Comparison of ENCODE assay signal across 9 mouse cellular contexts in the genomic region with DNA sequence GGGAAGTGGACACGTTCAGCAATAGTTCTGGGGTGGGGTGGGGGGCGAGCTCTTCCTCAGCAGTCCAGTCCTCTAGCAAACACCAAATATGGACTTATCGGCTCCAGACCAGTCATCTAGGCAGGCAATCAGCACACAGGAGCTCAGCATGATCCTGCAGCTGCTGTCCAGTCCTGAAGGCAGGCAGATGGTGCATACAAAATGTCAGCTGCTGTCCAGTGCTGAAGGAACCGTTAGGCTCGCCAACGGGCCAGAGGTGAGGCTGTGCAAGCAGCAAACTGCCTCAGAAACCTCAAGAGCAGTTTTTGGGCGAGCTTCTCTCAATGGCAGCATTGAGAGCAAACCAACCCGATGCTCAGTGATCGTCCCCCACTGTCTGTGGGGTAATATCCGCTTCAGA.
A peak's percentile ranks its signal among the peaks of the same experiment; 100 is the strongest.
DNase-seq lines count a peak whose midpoint lies in the region; ATAC-seq lines count a peak whose summit lies in the region.
"Had no signal": no experiment of that assay in that cellular context is flagged by ENCODE, and none has a peak within 500 bp of the region (broad histone marks: within the 10 kb centered on the region; RNA-seq: fewer than 3 reads in every experiment).

No protein-coding gene starts in this region.

- no peaks in the 10 kb centered on the region for H3K4me1 ChIP-seq in hindbrain, embryonic 11.5 days (replicated peaks; ENCODE audit: control insufficient read depth, insufficient read depth, low read length)
- H3K4me1 ChIP-seq in hindbrain, embryonic 12.5 days, result no peaks in the 10 kb centered on the region
- H3K4me1 ChIP-seq in kidney, embryonic 15.5 days, result no peaks in the 10 kb centered on the region
- H3K4me1 ChIP-seq in neural tube, embryonic 11.5 days (ENCODE audit: control insufficient read depth, insufficient read depth, low read length), result no peaks in the 10 kb centered on the region
- H3K4me1 ChIP-seq: liver, embryonic 15.5 days had no signal

- H3K4me2 ChIP-seq in hindbrain, embryonic 11.5 days (replicated peaks; ENCODE audit: low read depth, low read length), result no peak overlapping the region
- H3K4me2 ChIP-seq in hindbrain, embryonic 12.5 days (replicated peaks), result no peak overlapping the region
- H3K4me2 ChIP-seq in kidney, embryonic 15.5 days, result no peak overlapping the region
- H3K4me2 ChIP-seq in neural tube, embryonic 11.5 days (ENCODE audit: low read depth), result no peak overlapping the region
- H3K4me2 ChIP-seq: liver, embryonic 15.5 days had no signal

- no peak for ATAC-seq in hindbrain, embryonic 11.5 days (ENCODE audit: low FRiP score)
- no peak for ATAC-seq in hindbrain, embryonic 12.5 days (ENCODE audit: low FRiP score)
- peak; percentile 75; the same call in 1 of the 2 replicates for ATAC-seq in kidney, embryonic 15.5 days (replicated peaks; ENCODE audit: low FRiP score)
- ATAC-seq in neural tube, embryonic 11.5 days (ENCODE audit: insufficient read depth, low FRiP score, low TSS enrichment), result no peak
- no peak for ATAC-seq in erythroblast, adult 5-6 weeks (replicated peaks; ENCODE audit: low FRiP score, poor library complexity, severe bottlenecking)

- H3K9ac ChIP-seq in hindbrain, embryonic 11.5 days (ENCODE audit: low read depth, low read length), result no peak overlapping the region
- H3K9ac ChIP-seq in hindbrain, embryonic 12.5 days, result no peak overlapping the region
- no peak overlapping the region for H3K9ac ChIP-seq in kidney, embryonic 15.5 days
- no peak overlapping the region for H3K9ac ChIP-seq in neural tube, embryonic 11.5 days (ENCODE audit: low read length)
- H3K9ac ChIP-seq: liver, embryonic 15.5 days had no signal

- H3K9me3 ChIP-seq in hindbrain, embryonic 11.5 days (ENCODE audit: control insufficient read depth, low read length), result no peaks in the 10 kb centered on the region
- H3K9me3 ChIP-seq in hindbrain, embryonic 12.5 days (replicated peaks), result no peaks in the 10 kb centered on the region
- no peaks in the 10 kb centered on the region for H3K9me3 ChIP-seq in kidney, embryonic 15.5 days (replicated peaks)
- no peaks in the 10 kb centered on the region for H3K9me3 ChIP-seq in neural tube, embryonic 11.5 days (ENCODE audit: control insufficient read depth, low read length)
- H3K9me3 ChIP-seq: liver, embryonic 15.5 days had no signal

- WGBS in hindbrain, embryonic 11.5 days, result 37% methylated on average over 10 of the region's 10 CpGs
- 34% methylated on average over 10 of the region's 10 CpGs for WGBS in hindbrain, embryonic 12.5 days
- 25% methylated on average over 10 of the region's 10 CpGs for WGBS in kidney, embryonic 15.5 days
- WGBS in neural tube, embryonic 11.5 days, result 27% methylated on average over 10 of the region's 10 CpGs

- no peak overlapping the region for H3K4me3 ChIP-seq in hindbrain, embryonic 11.5 days (ENCODE audit: low read depth, low read length)
- no peak overlapping the region for H3K4me3 ChIP-seq in hindbrain, embryonic 12.5 days
- H3K4me3 ChIP-seq in kidney, embryonic 15.5 days (replicated peaks), result no peak overlapping the region
- no peak overlapping the region for H3K4me3 ChIP-seq in neural tube, embryonic 11.5 days (ENCODE audit: low read depth, low read length)
- H3K4me3 ChIP-seq: liver, embryonic 15.5 days had no signal

- H3K27ac ChIP-seq in hindbrain, embryonic 11.5 days (ENCODE audit: low read depth, low read length), result no peak overlapping the region
- no peak overlapping the region for H3K27ac ChIP-seq in hindbrain, embryonic 12.5 days
- H3K27ac ChIP-seq in kidney, embryonic 15.5 days, result no peak overlapping the region
- no peak overlapping the region for H3K27ac ChIP-seq in neural tube, embryonic 11.5 days (ENCODE audit: low read depth, low read length)
- H3K27ac ChIP-seq: liver, embryonic 15.5 days had no signal

- no peaks in the 10 kb centered on the region for H3K36me3 ChIP-seq in hindbrain, embryonic 11.5 days (ENCODE audit: control insufficient read depth, insufficient read depth, low read length)
- no peaks in the 10 kb centered on the region for H3K36me3 ChIP-seq in hindbrain, embryonic 12.5 days
- H3K36me3 ChIP-seq in kidney, embryonic 15.5 days, result no peaks in the 10 kb centered on the region
- no peaks in the 10 kb centered on the region for H3K36me3 ChIP-seq in neural tube, embryonic 11.5 days (ENCODE audit: control insufficient read depth, insufficient read depth, low read length)
- H3K36me3 ChIP-seq: liver, embryonic 15.5 days had no signal

- DNase-seq in hindbrain, embryonic 11.5 days (ENCODE audit: low spot score), result peak; percentile 60
- DNase-seq in ES-CJ7 (ENCODE audit: low read depth, low spot score), result peak; percentile 61
- peak; percentile 63 for DNase-seq in embryo, embryonic 11.5 days (ENCODE audit: low read depth, low spot score)
- DNase-seq in neural tube, embryonic 11.5 days (ENCODE audit: low spot score), result peak; percentile 69
- no peak for DNase-seq in spleen, postnatal 36 days (ENCODE audit: low spot score in 2 of 2)

- H3K27me3 ChIP-seq in hindbrain, embryonic 11.5 days (ENCODE audit: control insufficient read depth, insufficient read depth, low read length), result no peaks in the 10 kb centered on the region
- H3K27me3 ChIP-seq in hindbrain, embryonic 12.5 days, result no peaks in the 10 kb centered on the region
- no peaks in the 10 kb centered on the region for H3K27me3 ChIP-seq in kidney, embryonic 15.5 days
- no peaks in the 10 kb centered on the region for H3K27me3 ChIP-seq in neural tube, embryonic 11.5 days (ENCODE audit: control insufficient read depth, insufficient read depth, low read length)
- H3K27me3 ChIP-seq: liver, embryonic 15.5 days had no signal

Comparison
In these comparisons a context has a peak if more than half of its experiments do, and no peak if none do; other contexts are left out.
1. DNase-seq: peak in hindbrain, embryonic 11.5 days (single experiment), ES-CJ7 (single experiment), embryo, embryonic 11.5 days (single experiment) and neural tube, embryonic 11.5 days (single experiment); none in spleen, postnatal 36 days (0 of 2).